Mouse (Mus musculus) limb, embryonic 13.5 days (tissue): Measurements from ENCODE around the gene Pold2. TPM values are rescaled to one million over a fixed set of nuclear protein-coding genes. Genes with fewer than 3 reads are reported as not detected.
"Not testable (repeated sequence)": the region's sequence is repeated elsewhere in the genome, so short reads cannot be mapped to it uniquely, and the experiment has no call there.

Source experiments
- ATAC-seq: fragments of 200-750 bp; cut with Nextera tagmentation; 2 replicates; pipeline ENCODE4 v1.8.0; 2017; ENCODE audit warnings: low read depth, moderate number of reproducible peaks, moderate TSS enrichment; ENCODE audit not compliant: low FRiP score
- H3K27ac ChIP-seq: fragments of 300-500 bp; sonication (generic); 2 replicates; pipeline ENCODE4 v1.5.1; 2015; ENCODE audit warnings: inconsistent platforms, mild to moderate bottlenecking, moderate library complexity
- H3K27me3 ChIP-seq: fragments of 300-500 bp; sonication (generic); 2 replicates; pipeline ENCODE4 v1.6.1; 2015; ENCODE audit warnings: mild to moderate bottlenecking, inconsistent platforms
- H3K36me3 ChIP-seq: fragments of 300-500 bp; sonication (generic); 2 replicates; pipeline ENCODE4 v1.6.1; 2015; ENCODE audit warnings: inconsistent platforms, mild to moderate bottlenecking, moderate library complexity
- H3K4me1 ChIP-seq: fragments of 300-500 bp; sonication (generic); 2 replicates; pipeline ENCODE4 v1.6.1; 2015; ENCODE audit warnings: inconsistent platforms
- H3K4me2 ChIP-seq: fragments of 300-500 bp; sonication (generic); replicated peaks from 2 replicates; pipeline ENCODE4 v1.6.1; 2015; ENCODE audit warnings: inconsistent platforms, mild to moderate bottlenecking, moderate library complexity
- H3K4me3 ChIP-seq: fragments of 300-500 bp; sonication (generic); 2 replicates; pipeline ENCODE4 v1.5.1; 2015; ENCODE audit warnings: moderate library complexity, mild to moderate bottlenecking, inconsistent platforms
- H3K9ac ChIP-seq: fragments of 300-500 bp; sonication (generic); 2 replicates; pipeline ENCODE4 v1.6.1; 2015; ENCODE audit warnings: mild to moderate bottlenecking, inconsistent platforms
- H3K9me3 ChIP-seq: fragments of 300-500 bp; sonication (generic); 2 replicates; pipeline ENCODE4 v1.6.1; 2016; ENCODE audit warnings: inconsistent platforms
- WGBS: fragments of 180-500 bp; shearing (Covaris S2); methylation state at CpG from one replicate; pipeline ENCODE4 v1.1.7; 2015; 5-methylcytosine and 5-hydroxymethylcytosine counted together
- polyA plus RNA-seq: library from polyadenylated mRNA; unstranded; fragments of >200 nt; fragmentation: Nextera tagmentation; extraction: Ambion mirVana; gene quantifications from 2 replicates; pipeline ENCODE4 v1.2.1, GENCODE M21; 2015

Gene Pold2
- polyA plus RNA-seq, 1 experiment from 2014 or later, result 137 TPM

- H3K4me1 ChIP-seq, result peaks cover 47% of the 10 kb centered on the region
- 58% methylated on average over 6 of the region's 6 CpGs for WGBS
- no peak for ATAC-seq
Observed at GRCm38 (mm10) chr11:5893807-5894206, 15.7 kb upstream of the Pold2 start.

DNA sequence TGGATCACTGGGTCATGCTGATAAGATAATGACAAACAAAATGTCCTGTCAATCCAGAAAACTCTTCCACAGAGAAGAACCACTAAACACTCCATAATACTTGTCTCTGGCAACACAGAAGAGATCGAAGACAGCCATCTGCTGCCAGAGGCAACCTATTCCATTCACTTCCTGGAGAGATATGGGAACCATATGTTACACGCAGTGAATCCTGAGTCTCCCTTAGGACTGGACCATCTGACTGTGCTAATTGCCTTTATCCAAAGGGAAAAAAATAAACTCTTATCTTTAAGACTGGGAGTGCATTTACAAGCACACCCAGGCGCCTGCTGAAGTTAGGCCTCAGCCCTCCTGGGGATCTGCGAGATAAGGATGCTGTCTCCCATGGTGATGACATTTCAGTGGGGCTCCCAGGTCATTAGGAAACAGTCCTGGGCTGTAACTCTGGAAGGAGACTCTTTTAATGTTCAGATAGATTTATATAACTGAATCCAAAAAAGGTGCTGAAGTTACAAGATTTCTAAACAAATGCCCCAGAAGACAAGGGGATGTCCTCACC, 14.8 kb upstream of the Pold2 start:
- 27% methylated on average over 4 of the region's 4 CpGs for WGBS
- Histone ChIP-seq H3K9ac (no peak overlapping the region), H3K27ac (no peak overlapping the region), H3K4me1 (peaks cover 51% of the 10 kb centered on the region), H3K4me2 (no peak overlapping the region), H3K9me3 (no peaks in the 10 kb centered on the region), H3K36me3 (no peaks in the 10 kb centered on the region), H3K27me3 (peaks cover 19% of the 10 kb centered on the region), H3K4me3 (no peak overlapping the region)
- no peak for ATAC-seq

More at GRCm38 (mm10) chr11:5893807-5894206, 15.7 kb upstream of the Pold2 start:
- Histone ChIP-seq H3K27me3 (peaks cover 28% of the 10 kb centered on the region), H3K36me3 (no peaks in the 10 kb centered on the region), H3K4me3 (no peak overlapping the region), H3K4me2 (no peak overlapping the region), H3K27ac (no peak overlapping the region), H3K9me3 (no peaks in the 10 kb centered on the region), H3K9ac (no peak overlapping the region)

GRCm38 (mm10) chr11:5892151-5892591, 14.1 kb upstream of the Pold2 start:
- WGBS, result 47% methylated on average over 8 of the region's 8 CpGs
- no peaks in the 10 kb centered on the region for H3K36me3 ChIP-seq
- peaks cover 49% of the 10 kb centered on the region for H3K4me1 ChIP-seq
- H3K27me3 ChIP-seq, result peaks cover 11% of the 10 kb centered on the region
- H3K27ac ChIP-seq, result no peak overlapping the region
- no peak; the same call in 1 of the 2 replicates for ATAC-seq
- H3K9me3 ChIP-seq, result no peaks in the 10 kb centered on the region
- H3K4me3 ChIP-seq, result no peak overlapping the region
- no peak overlapping the region for H3K4me2 ChIP-seq
- peak overlapping the region; percentile 48 for H3K9ac ChIP-seq

GRCm38 (mm10) chr11:5888563-5888962, 10.5 kb upstream of the Pold2 start:
- not testable (repeated sequence) for H3K4me3 ChIP-seq, ATAC-seq
- peak overlapping the region; percentile 6; the same call in 1 of the 2 replicates for H3K27ac ChIP-seq

DNA sequence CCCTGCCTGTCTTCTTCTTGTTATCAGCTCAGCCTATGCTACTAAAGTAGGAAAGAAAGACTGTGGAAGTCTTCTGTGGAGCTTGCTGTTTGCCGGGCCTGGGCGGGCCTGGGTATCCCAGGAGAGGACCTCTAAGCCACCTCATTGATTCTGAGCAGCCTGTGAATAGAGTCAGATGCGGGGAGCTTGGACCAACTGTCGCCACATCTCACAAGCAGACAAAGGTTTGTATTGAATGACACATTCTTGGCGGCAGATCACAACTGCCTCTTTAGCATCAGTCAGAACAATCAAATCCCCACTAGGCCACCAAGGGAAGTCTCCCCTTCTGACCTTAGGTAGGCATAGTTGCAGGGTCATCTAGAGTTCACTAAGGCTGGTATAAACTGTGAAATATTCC, 9.2 kb upstream of the Pold2 start:
- Histone ChIP-seq H3K4me1 (peaks cover 54% of the 10 kb centered on the region), H3K4me2 (no peak overlapping the region), H3K9me3 (no peaks in the 10 kb centered on the region), H3K9ac (no peak overlapping the region), H3K27ac (peak overlapping the region; percentile 39; the same call in 1 of the 2 replicates), H3K36me3 (no peaks in the 10 kb centered on the region), H3K27me3 (no peaks in the 10 kb centered on the region), H3K4me3 (no peak overlapping the region)
- no peak for ATAC-seq
- WGBS, result 63% methylated on average over 5 of the region's 5 CpGs

More at GRCm38 (mm10) chr11:5888563-5888962, 10.5 kb upstream of the Pold2 start:
- not testable (repeated sequence) for H3K36me3 ChIP-seq, H3K4me2 ChIP-seq, H3K9me3 ChIP-seq, H3K27me3 ChIP-seq, H3K9ac ChIP-seq
- 38% methylated on average over 5 of the region's 5 CpGs for WGBS
- peaks cover 61% of the 10 kb centered on the region for H3K4me1 ChIP-seq

- 18% methylated on average over 9 of the region's 9 CpGs for WGBS
- Histone ChIP-seq H3K27me3 (no peaks in the 10 kb centered on the region), H3K4me3 (no peak overlapping the region), H3K9me3 (no peaks in the 10 kb centered on the region), H3K4me1 (peaks cover 44% of the 10 kb centered on the region), H3K9ac (no peak overlapping the region), H3K4me2 (no peak overlapping the region), H3K36me3 (no peaks in the 10 kb centered on the region), H3K27ac (no peak overlapping the region; the same call in 1 of the 2 replicates)
- 0 out of 2 replicates have a peak, but pooled peaks have one; percentile 24 for ATAC-seq
Observed at GRCm38 (mm10) chr11:5886187-5886586, 8.1 kb upstream of the Pold2 start.

- 68% methylated on average over 8 of the region's 8 CpGs for whole genome bisulfite sequencing
Observed at GRCm38 (mm10) chr11:5882518-5882917, 4.4 kb upstream of the Pold2 start.

DNA sequence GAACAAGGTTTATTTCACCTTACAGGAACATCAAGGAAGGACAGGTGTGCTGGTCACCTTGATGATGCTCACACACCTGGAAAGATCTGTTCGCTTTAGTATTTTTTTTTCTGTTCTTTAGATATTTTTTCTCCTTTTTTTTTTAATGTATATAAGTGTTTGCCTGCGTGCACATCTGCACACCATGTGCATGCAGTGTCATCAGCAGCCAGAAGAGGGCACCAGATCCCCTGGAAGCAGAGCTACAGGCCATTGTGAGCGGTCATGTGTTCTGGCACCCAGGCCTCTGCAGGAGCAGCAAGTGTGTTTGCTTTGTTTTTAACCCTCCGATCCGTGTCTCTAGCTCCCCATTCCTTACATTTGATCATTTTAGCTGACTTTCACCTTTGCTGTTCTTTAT, 1.8 kb upstream of the Pold2 start:
- WGBS, result 54% methylated on average over 5 of the region's 5 CpGs
- ATAC-seq, result no peak
- Histone ChIP-seq H3K27me3 (no peaks in the 10 kb centered on the region), H3K9ac (no peak overlapping the region), H3K4me1 (peaks cover 32% of the 10 kb centered on the region), H3K4me3 (no peak overlapping the region), H3K4me2 (no peak overlapping the region), H3K9me3 (no peaks in the 10 kb centered on the region), H3K27ac (no peak overlapping the region), H3K36me3 (peaks cover 19% of the 10 kb centered on the region)

More at GRCm38 (mm10) chr11:5882518-5882917, 4.4 kb upstream of the Pold2 start:
- H3K27ac ChIP-seq, result no peak overlapping the region
- no peaks in the 10 kb centered on the region for H3K27me3 ChIP-seq
- no peak for ATAC-seq
- no peak overlapping the region for H3K4me2 ChIP-seq
- H3K4me1 ChIP-seq, result peaks cover 28% of the 10 kb centered on the region
- no peaks in the 10 kb centered on the region for H3K9me3 ChIP-seq
- H3K36me3 ChIP-seq, result no peaks in the 10 kb centered on the region
- H3K9ac ChIP-seq, result no peak overlapping the region
- H3K4me3 ChIP-seq, result no peak overlapping the region

- Histone ChIP-seq H3K36me3 (peaks cover 31% of the 10 kb centered on the region), H3K4me3 (peak overlapping the region; percentile 68), H3K9ac (peak overlapping the region; percentile 69), H3K27me3 (no peaks in the 10 kb centered on the region), H3K9me3 (no peaks in the 10 kb centered on the region), H3K4me2 (peak overlapping the region; percentile 84), H3K4me1 (peaks cover 27% of the 10 kb centered on the region), H3K27ac (peak overlapping the region; percentile 93)
- 44% methylated on average over 8 of the region's 8 CpGs for WGBS
- ATAC-seq, result no peak
Observed at GRCm38 (mm10) chr11:5878661-5879060, 569 bp upstream of the Pold2 start.

DNA sequence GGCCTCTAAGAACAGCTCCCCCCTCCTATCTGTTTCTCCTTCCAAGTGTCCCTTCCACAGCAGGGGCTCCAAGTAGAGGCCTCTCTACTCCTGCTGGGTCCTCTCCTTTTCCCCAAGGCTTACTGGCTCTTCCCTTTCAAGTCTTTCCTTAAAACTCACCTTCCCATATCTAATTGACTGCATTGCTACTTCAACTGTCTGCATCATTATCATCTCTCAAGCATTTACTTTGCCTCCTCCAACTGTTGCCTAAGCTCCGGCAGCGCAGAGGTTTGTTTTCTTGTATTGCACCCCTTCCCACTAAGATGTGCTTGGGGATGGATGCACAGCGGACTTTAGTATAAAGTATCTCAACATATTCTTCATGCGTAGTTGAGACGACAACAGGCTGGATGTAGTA, 671 bp downstream of the Pold2 start:
- no peak for ATAC-seq
- Histone ChIP-seq H3K36me3 (peaks cover 43% of the 10 kb centered on the region), H3K4me1 (peaks cover 25% of the 10 kb centered on the region), H3K27me3 (no peaks in the 10 kb centered on the region), H3K4me2 (peak overlapping the region; percentile 84), H3K27ac (no peak overlapping the region), H3K9ac (peak overlapping the region; percentile 75), H3K9me3 (no peaks in the 10 kb centered on the region), H3K4me3 (peak overlapping the region; percentile 68)
- WGBS, result 3% methylated on average over 5 of the region's 5 CpGs

DNA sequence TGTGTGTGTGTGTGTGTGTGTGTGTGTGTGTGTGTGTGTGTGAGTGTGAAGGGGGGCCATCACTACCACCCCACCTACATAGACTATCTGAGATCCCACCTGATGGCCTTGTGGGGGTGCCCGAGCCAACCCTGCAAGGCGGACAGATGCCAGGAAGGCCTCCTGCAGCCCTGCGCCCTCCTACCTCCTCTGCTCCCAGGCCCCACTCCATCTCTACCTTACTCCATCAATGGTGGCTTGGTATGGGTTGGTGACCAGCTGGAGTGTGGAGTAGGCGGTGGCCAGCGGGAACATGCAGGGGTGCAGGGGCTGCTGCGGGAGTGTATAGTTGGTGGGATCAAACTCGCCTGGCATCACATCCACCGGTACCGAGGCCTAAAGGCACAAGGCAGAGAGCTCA, 4.9 kb downstream of the Pold2 start:
- ATAC-seq, result no peak
- no peak overlapping the region for H3K4me3 ChIP-seq
- H3K4me2 ChIP-seq, result no peak overlapping the region
- no peak overlapping the region for H3K27ac ChIP-seq
- no peaks in the 10 kb centered on the region for H3K9me3 ChIP-seq
- peaks cover 86% of the 10 kb centered on the region for H3K36me3 ChIP-seq
- 94% methylated on average over 9 of the region's 9 CpGs for WGBS
- H3K9ac ChIP-seq, result no peak overlapping the region
- H3K4me1 ChIP-seq, result peaks cover 19% of the 10 kb centered on the region
- no peaks in the 10 kb centered on the region for H3K27me3 ChIP-seq

DNA sequence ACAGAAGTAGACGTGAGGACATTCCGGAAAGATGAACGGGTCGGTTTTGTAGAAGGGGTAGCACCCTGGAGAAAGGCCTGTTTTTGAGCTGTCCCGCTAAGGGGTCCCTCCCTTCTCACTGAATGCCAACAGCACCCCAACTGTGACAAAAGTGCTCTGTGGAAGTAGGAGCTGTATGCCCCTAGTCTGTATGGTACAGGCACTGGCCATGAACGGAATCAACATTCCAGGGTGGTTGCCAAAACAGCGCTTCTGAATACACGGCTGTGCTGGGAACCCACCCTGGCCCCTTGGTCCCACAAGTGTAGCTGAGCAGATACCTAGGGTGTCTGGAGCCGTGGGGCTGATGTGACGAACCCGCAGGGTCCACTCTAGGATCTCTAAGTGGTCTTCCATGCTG, 5.4 kb downstream of the Pold2 start:
- ATAC-seq, result no peak
- no peak overlapping the region for H3K27ac ChIP-seq
- no peak overlapping the region for H3K4me2 ChIP-seq
- H3K36me3 ChIP-seq, result peaks cover 90% of the 10 kb centered on the region
- H3K4me3 ChIP-seq, result no peak overlapping the region
- peaks cover 19% of the 10 kb centered on the region for H3K4me1 ChIP-seq
- no peaks in the 10 kb centered on the region for H3K9me3 ChIP-seq
- no peaks in the 10 kb centered on the region for H3K27me3 ChIP-seq
- 94% methylated on average over 11 of the region's 11 CpGs for WGBS
- no peak overlapping the region for H3K9ac ChIP-seq

- Histone ChIP-seq H3K4me3 (no peak overlapping the region), H3K27me3 (no peaks in the 10 kb centered on the region), H3K4me2 (no peak overlapping the region), H3K27ac (no peak overlapping the region), H3K36me3 (peaks cover 84% of the 10 kb centered on the region), H3K9ac (no peak overlapping the region), H3K4me1 (0 out of 2 replicates have a peak, but pooled peaks cover 6% of the 10 kb centered on the region), H3K9me3 (no peaks in the 10 kb centered on the region)
- no peak for ATAC-seq
- 89% methylated on average over 16 of the region's 16 CpGs for WGBS
Observed at GRCm38 (mm10) chr11:5870069-5870468, 8.0 kb downstream of the Pold2 start.
